Mouse (Mus musculus) liver, embryonic 12.5 days (tissue): Measurements from ENCODE around the gene Tmem121. TPM values are rescaled to one million over a fixed set of nuclear protein-coding genes. Genes with fewer than 3 reads are reported as not detected.
"Not testable (repeated sequence)": the region's sequence is repeated elsewhere in the genome, so short reads cannot be mapped to it uniquely, and the experiment has no call there.

Experiments
- ATAC-seq: fragments of 200-750 bp; cut with Nextera tagmentation; 2 replicates; pipeline ENCODE4 v1.8.0; 2017; ENCODE audit warnings: moderate number of reproducible peaks, mild to moderate bottlenecking, moderate library complexity
- H3K27ac ChIP-seq: fragments of 300-500 bp; sonication (generic); 2 replicates; pipeline ENCODE4 v1.5.1; 2016; ENCODE audit warnings: mild to moderate bottlenecking
- H3K27me3 ChIP-seq: fragments of 300-500 bp; sonication (generic); replicated peaks from 2 replicates; pipeline ENCODE4 v1.6.1; 2016; ENCODE audit warnings: mild to moderate bottlenecking, moderate library complexity
- H3K36me3 ChIP-seq: fragments of 300-500 bp; sonication (generic); 2 replicates; pipeline ENCODE4 v1.6.1; 2016; ENCODE audit warnings: mild to moderate bottlenecking, moderate library complexity
- H3K4me1 ChIP-seq: fragments of 300-500 bp; sonication (generic); 2 replicates; pipeline ENCODE4 v1.6.1; 2016
- H3K4me2 ChIP-seq: fragments of 300-500 bp; sonication (generic); 2 replicates; pipeline ENCODE4 v1.6.1; 2016; ENCODE audit warnings: mild to moderate bottlenecking, moderate library complexity
- H3K4me3 ChIP-seq: fragments of 300-500 bp; sonication (generic); 2 replicates; pipeline ENCODE4 v1.5.1; 2016; ENCODE audit warnings: mild to moderate bottlenecking, moderate library complexity
- H3K9ac ChIP-seq: fragments of 300-500 bp; sonication (generic); 2 replicates; pipeline ENCODE4 v1.6.1; 2016; ENCODE audit warnings: mild to moderate bottlenecking, moderate library complexity
- H3K9me3 ChIP-seq: fragments of 300-500 bp; sonication (generic); replicated peaks from 2 replicates; pipeline ENCODE4 v1.6.1; 2016; ENCODE audit warnings: mild to moderate bottlenecking, moderate library complexity
- WGBS: fragments of 180-500 bp; shearing (Covaris S2); methylation state at CpG from one replicate; pipeline ENCODE4 v1.1.7; 2016; ENCODE audit not compliant: insufficient replicate concordance; 5-methylcytosine and 5-hydroxymethylcytosine counted together
- polyA plus RNA-seq: library from polyadenylated mRNA; unstranded; fragments of >200 nt; fragmentation: Nextera tagmentation; extraction: Ambion mirVana; gene quantifications from 2 replicates; pipeline ENCODE4 v1.2.1, GENCODE M21; 2016

Gene Tmem121
- polyA plus RNA-seq, 1 experiment from 2014 or later = 1.2 TPM

- H3K9me3 ChIP-seq = no peaks in the 10 kb centered on the region
- no peaks in the 10 kb centered on the region for H3K27me3 ChIP-seq
- H3K4me3 ChIP-seq = no peak overlapping the region
- peaks cover 10% of the 10 kb centered on the region for H3K4me1 ChIP-seq
- 87% methylated on average over 11 of the region's 11 CpGs for WGBS
- no peak overlapping the region for H3K9ac ChIP-seq
- ATAC-seq = no peak
- no peak overlapping the region for H3K27ac ChIP-seq
- peaks cover 59% of the 10 kb centered on the region for H3K36me3 ChIP-seq
- H3K4me2 ChIP-seq = no peak overlapping the region
These were observed 22.1 kb upstream of the Tmem121 start for GRCm38 (mm10) chr12:113163561-113164006.

GRCm38 (mm10) chr12:113168031-113168536, 17.6 kb upstream of the Tmem121 start:
- no peak overlapping the region for H3K4me2 ChIP-seq

GRCm38 (mm10) chr12:113176960-113177725, 8.6 kb upstream of the Tmem121 start:
- no peak for ATAC-seq
- WGBS = 63% methylated on average over 18 of the region's 18 CpGs
- no peaks in the 10 kb centered on the region for H3K36me3 ChIP-seq

More at GRCm38 (mm10) chr12:113168031-113168536, 17.6 kb upstream of the Tmem121 start:
- Histone ChIP-seq H3K9ac (no peak overlapping the region), H3K9me3 (no peaks in the 10 kb centered on the region), H3K4me3 (no peak overlapping the region), H3K27ac (no peak overlapping the region), H3K36me3 (peaks cover 22% of the 10 kb centered on the region), H3K27me3 (no peaks in the 10 kb centered on the region), H3K4me1 (peaks cover 10% of the 10 kb centered on the region)
- 23% methylated on average over 9 of the region's 9 CpGs for WGBS
- peak; percentile 63 for ATAC-seq

GRCm38 (mm10) chr12:113181020-113181419, 4.7 kb upstream of the Tmem121 start:
- Histone ChIP-seq H3K27ac (no peak overlapping the region), H3K27me3 (peaks cover 36% of the 10 kb centered on the region), H3K9me3 (no peaks in the 10 kb centered on the region), H3K9ac (no peak overlapping the region), H3K4me1 (0 out of 2 replicates have a peak, but pooled peaks cover 6% of the 10 kb centered on the region), H3K4me2 (no peak overlapping the region), H3K4me3 (no peak overlapping the region), H3K36me3 (no peaks in the 10 kb centered on the region)
- no peak for ATAC-seq
- WGBS = 44% methylated on average over 4 of the region's 4 CpGs

More at GRCm38 (mm10) chr12:113176960-113177725, 8.6 kb upstream of the Tmem121 start:
- Histone ChIP-seq H3K9ac (no peak overlapping the region), H3K27me3 (peaks cover 6% of the 10 kb centered on the region), H3K4me2 (no peak overlapping the region), H3K27ac (no peak overlapping the region), H3K4me1 (no peaks in the 10 kb centered on the region), H3K9me3 (no peaks in the 10 kb centered on the region), H3K4me3 (no peak overlapping the region)

- no peak overlapping the region for H3K27ac ChIP-seq
- no peak for ATAC-seq
- H3K36me3 ChIP-seq = no peaks in the 10 kb centered on the region
- 48% methylated on average over 5 of the region's 5 CpGs for WGBS
- no peak overlapping the region for H3K4me2 ChIP-seq
- H3K4me1 ChIP-seq = peaks cover 19% of the 10 kb centered on the region
- H3K9me3 ChIP-seq = no peaks in the 10 kb centered on the region
- H3K27me3 ChIP-seq = peaks cover 70% of the 10 kb centered on the region
- H3K4me3 ChIP-seq = no peak overlapping the region
- no peak overlapping the region for H3K9ac ChIP-seq
These were observed 785 bp upstream of the Tmem121 start for GRCm38 (mm10) chr12:113184945-113185344.

- ATAC-seq = no peak
- no peak overlapping the region for H3K27ac ChIP-seq
- H3K36me3 ChIP-seq = no peaks in the 10 kb centered on the region
- peaks cover 74% of the 10 kb centered on the region for H3K27me3 ChIP-seq
- WGBS = 41% methylated on average over 12 of the region's 12 CpGs
- H3K9me3 ChIP-seq = no peaks in the 10 kb centered on the region
- H3K4me3 ChIP-seq = peak overlapping the region; percentile 49
- peaks cover 19% of the 10 kb centered on the region for H3K4me1 ChIP-seq
- peak overlapping the region; percentile 68 for H3K4me2 ChIP-seq
- no peak overlapping the region for H3K9ac ChIP-seq
These were observed 738 bp downstream of the Tmem121 start for GRCm38 (mm10) chr12:113186326-113187010.

- H3K9me3 ChIP-seq = no peaks in the 10 kb centered on the region
- no peak for ATAC-seq
- no peak overlapping the region for H3K4me3 ChIP-seq
- H3K4me1 ChIP-seq = peaks cover 19% of the 10 kb centered on the region
- H3K9ac ChIP-seq = no peak overlapping the region
- peaks cover 74% of the 10 kb centered on the region for H3K27me3 ChIP-seq
- no peaks in the 10 kb centered on the region for H3K36me3 ChIP-seq
- H3K4me2 ChIP-seq = peak overlapping the region; percentile 67
- H3K27ac ChIP-seq = no peak overlapping the region
- 37% methylated on average over 4 of the region's 4 CpGs for WGBS
These were observed 1.3 kb downstream of the Tmem121 start for GRCm38 (mm10) chr12:113187011-113187375.

- H3K27me3 ChIP-seq = peaks cover 73% of the 10 kb centered on the region
- H3K4me2 ChIP-seq = peak overlapping the region; percentile 67
- H3K27ac ChIP-seq = no peak overlapping the region
- 4% methylated on average over 52 of the region's 56 CpGs for WGBS
- no peaks in the 10 kb centered on the region for H3K9me3 ChIP-seq
- H3K4me1 ChIP-seq = peaks cover 19% of the 10 kb centered on the region
- peak; percentile 33 for ATAC-seq
- no peaks in the 10 kb centered on the region for H3K36me3 ChIP-seq
- H3K4me3 ChIP-seq = peak overlapping the region; percentile 34
- H3K9ac ChIP-seq = no peak overlapping the region
These were observed 2.0 kb downstream of the Tmem121 start for GRCm38 (mm10) chr12:113187584-113188295.

GRCm38 (mm10) chr12:113188349-113189055, 2.8 kb downstream of the Tmem121 start:
- 65% methylated on average over 51 of the region's 51 CpGs for WGBS
- Histone ChIP-seq H3K36me3 (no peaks in the 10 kb centered on the region), H3K4me1 (peaks cover 19% of the 10 kb centered on the region), H3K9ac (no peak overlapping the region), H3K4me2 (peak overlapping the region; percentile 67; the same call in 1 of the 2 replicates), H3K27me3 (peaks cover 68% of the 10 kb centered on the region), H3K4me3 (no peak overlapping the region), H3K9me3 (no peaks in the 10 kb centered on the region), H3K27ac (no peak overlapping the region)
- no peak for ATAC-seq

- ATAC-seq = no peak
- WGBS = 33% methylated on average over 2 of the region's 2 CpGs
- H3K4me2 ChIP-seq = no peak overlapping the region
These were observed 7.7 kb downstream of the Tmem121 start for GRCm38 (mm10) chr12:113193423-113193822.

GRCm38 (mm10) chr12:113199132-113199531, 13.4 kb downstream of the Tmem121 start:
- H3K36me3 ChIP-seq, H3K9ac ChIP-seq, H3K27me3 ChIP-seq, ATAC-seq, H3K4me1 ChIP-seq, H3K4me2 ChIP-seq, H3K27ac ChIP-seq, H3K4me3 ChIP-seq, H3K9me3 ChIP-seq: not testable (repeated sequence)
- 94% methylated on average over 3 of the region's 6 CpGs for WGBS

More at GRCm38 (mm10) chr12:113193423-113193822, 7.7 kb downstream of the Tmem121 start:
- Histone ChIP-seq H3K4me1 (no peaks in the 10 kb centered on the region), H3K27me3 (peaks cover 18% of the 10 kb centered on the region), H3K9me3 (0 out of 2 replicates have a peak, but pooled peaks cover 3% of the 10 kb centered on the region), H3K27ac (no peak overlapping the region), H3K4me3 (no peak overlapping the region), H3K36me3 (no peaks in the 10 kb centered on the region), H3K9ac (no peak overlapping the region)
